Mouse (Mus musculus): ENCODE results near the gene Capza1. TPM values are rescaled to one million over a fixed set of nuclear protein-coding genes. Genes with fewer than 3 reads are reported as not detected.

Gene Capza1
- polyA plus RNA-seq, 1 experiment from 2014 or later, result 197 TPM

DNA sequence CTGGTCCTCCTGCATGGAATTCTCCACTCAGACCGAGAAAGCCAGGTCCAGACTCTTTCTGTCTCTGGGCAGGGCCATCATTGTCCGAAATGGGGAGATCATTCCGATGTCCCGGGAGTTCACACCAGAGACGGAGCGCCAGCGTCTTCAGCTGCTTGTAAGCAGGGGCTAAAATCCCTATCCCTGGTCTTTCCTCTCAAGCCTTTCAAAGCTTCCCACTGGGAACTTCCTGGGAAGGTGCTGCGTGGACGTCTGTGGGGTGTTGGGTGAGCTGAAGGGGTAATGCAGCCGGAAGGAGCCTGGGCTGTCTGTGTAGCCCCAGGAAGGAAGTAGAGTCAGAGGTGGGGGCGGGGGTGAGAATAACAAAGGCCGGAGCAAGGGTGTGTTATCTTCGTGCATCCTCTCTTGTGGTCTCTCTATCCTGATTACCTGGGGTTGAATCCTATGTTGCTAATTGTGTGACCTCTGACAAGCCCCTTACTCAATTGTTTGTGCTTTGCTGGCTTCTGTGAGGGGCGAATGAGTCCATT, 80.3 kb downstream of the Capza1 start:
- Histone ChIP-seq H3K4me3 (replicated peaks) (no peak overlapping the region), H3K9me3 (no peaks in the 10 kb centered on the region), H3K9ac (replicated peaks) (no peak overlapping the region), H3K4me1 (replicated peaks) (peaks cover 23% of the 10 kb centered on the region), H3K27ac (no peak overlapping the region), H3K27me3 (peaks cover 88% of the 10 kb centered on the region), H3K36me3 (no peaks in the 10 kb centered on the region), H3K4me2 (replicated peaks) (no peak overlapping the region)
- no peak for ATAC-seq
- 47% methylated on average over 14 of the region's 14 CpGs for WGBS

DNA sequence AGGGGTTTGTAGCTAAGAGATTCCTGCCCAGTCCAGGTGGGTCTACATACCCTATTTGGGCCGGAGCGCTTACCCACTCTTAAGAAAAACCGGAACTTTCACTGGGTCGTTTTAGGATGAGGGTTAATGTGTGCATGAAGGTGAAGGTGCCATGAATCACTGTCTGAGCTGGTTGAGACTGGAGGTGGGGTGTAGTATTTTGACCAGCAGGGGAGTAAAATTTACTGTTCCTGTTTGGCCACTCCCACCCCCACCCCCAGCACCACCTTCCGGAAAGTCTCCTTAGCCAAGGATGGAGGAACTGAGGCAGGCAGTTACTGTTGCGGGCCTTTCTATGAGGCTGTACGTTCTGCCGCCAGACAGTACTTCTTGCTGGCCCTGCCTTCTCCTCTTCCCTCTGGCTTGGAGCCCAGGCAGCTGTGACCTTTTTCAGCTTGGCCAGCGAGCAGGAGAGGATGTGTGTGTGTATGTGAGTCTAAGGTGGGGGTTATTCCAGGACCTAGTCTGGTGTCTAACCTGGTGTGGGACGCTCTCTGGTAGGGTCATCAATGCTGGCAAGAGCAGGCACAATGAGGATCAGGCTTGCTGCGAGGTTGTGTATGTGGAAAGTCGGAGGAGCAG, 82.1 kb downstream of the Capza1 start:
- Histone ChIP-seq H3K27me3 (peaks cover 100% of the 10 kb centered on the region), H3K4me2 (replicated peaks) (peak overlapping the region; percentile 77), H3K27ac (no peak overlapping the region), H3K9me3 (no peaks in the 10 kb centered on the region), H3K9ac (replicated peaks) (no peak overlapping the region; the same call in 1 of the 2 replicates), H3K36me3 (no peaks in the 10 kb centered on the region), H3K4me1 (replicated peaks) (peaks cover 18% of the 10 kb centered on the region), H3K4me3 (replicated peaks) (peak overlapping the region; percentile 46)
- 12% methylated on average over 12 of the region's 12 CpGs for WGBS
- no peak for ATAC-seq

- H3K27me3 ChIP-seq, result peaks cover 100% of the 10 kb centered on the region
- peak within 1 kb of the TSS; percentile 77 for H3K4me2 ChIP-seq (replicated peaks)
- ATAC-seq, result peak; percentile 15
- no peak within 1 kb of the TSS for H3K27ac ChIP-seq
- H3K4me1 ChIP-seq (replicated peaks), result peaks cover 20% of the 10 kb centered on the region
- peak within 1 kb of the TSS; percentile 61 for H3K9ac ChIP-seq (replicated peaks)
- H3K36me3 ChIP-seq, result no peaks in the 10 kb centered on the region
- peak within 1 kb of the TSS; percentile 46 for H3K4me3 ChIP-seq (replicated peaks)
- H3K9me3 ChIP-seq, result no peaks in the 10 kb centered on the region
- WGBS, result 2% methylated on average over 26 of the region's 26 CpGs
Observed at GRCm38 (mm10) chr3:104781471-104781903, 82.8 kb downstream of the Capza1 start, which contains the start of gene Fam19a3. Fam19a3 (minus strand) TSS chr3:104781840.

GRCm38 (mm10) chr3:104780561-104781420, 83.5 kb downstream of the Capza1 start, which contains the start of gene Ppm1j:
Ppm1j (plus strand) TSS chr3:104781056.
- Histone ChIP-seq H3K9me3 (no peaks in the 10 kb centered on the region), H3K36me3 (no peaks in the 10 kb centered on the region), H3K9ac (replicated peaks) (peak within 1 kb of the TSS; percentile 61), H3K4me1 (replicated peaks) (peaks cover 20% of the 10 kb centered on the region), H3K4me3 (replicated peaks) (peak within 1 kb of the TSS; percentile 46), H3K27me3 (peaks cover 100% of the 10 kb centered on the region), H3K27ac (no peak within 1 kb of the TSS), H3K4me2 (replicated peaks) (peak within 1 kb of the TSS; percentile 77)
- WGBS, result 1% methylated on average over 56 of the region's 56 CpGs
- ATAC-seq, result peak; percentile 35

GRCm38 (mm10) chr3:104779949-104780348, 84.4 kb downstream of the Capza1 start:
- no peak overlapping the region for H3K27ac ChIP-seq

GRCm38 (mm10) chr3:104777342-104777741, 87.0 kb downstream of the Capza1 start:
- Histone ChIP-seq H3K27ac (no peak overlapping the region), H3K4me2 (replicated peaks) (peak overlapping the region; percentile 47), H3K4me1 (replicated peaks) (peaks cover 20% of the 10 kb centered on the region), H3K4me3 (replicated peaks) (peak overlapping the region; percentile 32), H3K9me3 (no peaks in the 10 kb centered on the region), H3K36me3 (no peaks in the 10 kb centered on the region), H3K9ac (replicated peaks) (peak overlapping the region; percentile 7; the same call in 1 of the 2 replicates), H3K27me3 (peaks cover 87% of the 10 kb centered on the region)
- WGBS, result under 1% methylated on average over 20 of the region's 20 CpGs
- peak; percentile 7; the same call in 1 of the 2 replicates for ATAC-seq

More at GRCm38 (mm10) chr3:104779949-104780348, 84.4 kb downstream of the Capza1 start:
- WGBS, result 0% methylated on average over 7 of the region's 7 CpGs
- H3K27me3 ChIP-seq, result peaks cover 97% of the 10 kb centered on the region
- no peak overlapping the region for H3K4me3 ChIP-seq (replicated peaks)
- no peak; the same call in 1 of the 2 replicates for ATAC-seq
- H3K9me3 ChIP-seq, result no peaks in the 10 kb centered on the region
- no peaks in the 10 kb centered on the region for H3K36me3 ChIP-seq
- peaks cover 20% of the 10 kb centered on the region for H3K4me1 ChIP-seq (replicated peaks)
- H3K4me2 ChIP-seq (replicated peaks), result no peak overlapping the region
- H3K9ac ChIP-seq (replicated peaks), result no peak overlapping the region

DNA sequence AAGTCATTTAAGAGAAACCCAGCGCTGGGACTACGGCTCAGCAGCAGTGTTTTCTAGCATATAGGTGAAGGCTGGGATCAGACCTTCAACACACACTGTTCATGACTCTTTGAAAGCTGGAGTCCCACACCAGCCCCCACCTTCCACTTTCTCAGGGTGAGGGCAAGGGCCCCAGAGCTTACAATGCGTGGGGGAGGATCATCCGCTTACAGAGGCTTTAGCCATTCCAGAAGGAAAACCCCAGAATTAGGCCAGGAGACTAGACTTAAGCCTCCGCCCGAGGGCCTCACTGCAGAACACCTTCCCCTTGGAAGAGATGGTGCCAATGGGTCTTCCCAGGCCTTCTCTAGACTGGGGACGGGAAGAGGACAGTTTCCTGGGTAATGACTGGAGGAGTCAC, 91.0 kb downstream of the Capza1 start:
- WGBS, result 61% methylated on average over 7 of the region's 7 CpGs
- no peak overlapping the region for H3K9ac ChIP-seq (replicated peaks)

More for the DNA sequence above, 91.0 kb downstream of the Capza1 start:
- no peak overlapping the region for H3K27ac ChIP-seq
- no peaks in the 10 kb centered on the region for H3K36me3 ChIP-seq
- no peak overlapping the region for H3K4me2 ChIP-seq (replicated peaks)
- H3K4me3 ChIP-seq (replicated peaks), result no peak overlapping the region
- H3K27me3 ChIP-seq, result peaks cover 52% of the 10 kb centered on the region
- H3K4me1 ChIP-seq (replicated peaks), result peaks cover 5% of the 10 kb centered on the region; the same call in 1 of the 2 replicates
- ATAC-seq, result no peak
- H3K9me3 ChIP-seq, result no peaks in the 10 kb centered on the region

Other genes with a start within 250 kb of the Capza1 start
- 9.4 and 9.6 TPM in 2 replicates for gene Slc16a1, start 225.8 kb downstream of the Capza1 start, polyA plus RNA-seq (2015; fragmentation: Nextera tagmentation; extraction: Ambion mirVana)
- 0.30 and 0.77 TPM in 2 replicates for gene Ppm1j, start 83.4 kb downstream of the Capza1 start, polyA plus RNA-seq (2015; fragmentation: Nextera tagmentation; extraction: Ambion mirVana)
- gene Fam19a3, start 82.7 kb downstream of the Capza1 start, polyA plus RNA-seq (2015; fragmentation: Nextera tagmentation; extraction: Ambion mirVana), result not detected in 2 replicates
- 39.7 and 43.2 TPM in 2 replicates for gene Rhoc, start 76.1 kb downstream of the Capza1 start, polyA plus RNA-seq (2015; fragmentation: Nextera tagmentation; extraction: Ambion mirVana)
- 6.2 and 8.7 TPM in 2 replicates for gene Mov10, start 45.9 kb downstream of the Capza1 start, polyA plus RNA-seq (2015; fragmentation: Nextera tagmentation; extraction: Ambion mirVana)
- gene St7l, start 500 bp downstream of the Capza1 start, polyA plus RNA-seq (2015; fragmentation: Nextera tagmentation; extraction: Ambion mirVana), result 35.7 and 38.7 TPM in 2 replicates
- gene Wnt2b, start 97.4 kb upstream of the Capza1 start, polyA plus RNA-seq (2015; fragmentation: Nextera tagmentation; extraction: Ambion mirVana), result 0.66 and 1.3 TPM in 2 replicates
- gene Cttnbp2nl, start 188.6 kb upstream of the Capza1 start, polyA plus RNA-seq (2015; fragmentation: Nextera tagmentation; extraction: Ambion mirVana), result 63.6 and 66.7 TPM in 2 replicates
- gene 4930564D02Rik, start 202.3 kb upstream of the Capza1 start, polyA plus RNA-seq (2015; fragmentation: Nextera tagmentation; extraction: Ambion mirVana), result not detected in 2 replicates